Mouse (Mus musculus) thymus, postnatal 10 days (tissue): ENCODE data around the gene Rhbdd1.

Experiments
- DNase-seq, 2 experiments: peaks; one replicate each; pipeline ENCODE4 v3.0.0; 2021; ENCODE audit warnings: low spot score in 2 of 2

The Rhbdd1 gene

DNA sequence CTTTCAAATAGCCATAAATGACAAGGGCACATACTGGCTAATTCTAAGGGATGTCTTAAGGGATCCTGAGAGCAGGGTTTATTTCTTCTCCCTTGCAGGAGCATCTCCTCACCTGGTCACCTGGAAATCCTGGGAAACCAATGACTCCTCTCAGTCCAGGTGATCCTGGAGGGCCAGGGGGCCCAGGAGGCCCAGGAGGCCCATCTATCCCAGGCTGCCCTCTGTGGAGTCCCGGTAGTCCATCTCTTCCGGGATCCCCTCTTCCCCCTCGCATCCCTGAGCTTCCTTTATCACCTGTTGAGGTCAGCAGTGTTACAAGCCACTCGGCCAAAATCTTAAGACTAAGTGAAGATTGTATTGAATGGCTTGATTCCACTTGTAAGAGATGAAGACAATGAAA lies 170.1 kb downstream of the Rhbdd1 start:
- no peak for DNase-seq

DNA sequence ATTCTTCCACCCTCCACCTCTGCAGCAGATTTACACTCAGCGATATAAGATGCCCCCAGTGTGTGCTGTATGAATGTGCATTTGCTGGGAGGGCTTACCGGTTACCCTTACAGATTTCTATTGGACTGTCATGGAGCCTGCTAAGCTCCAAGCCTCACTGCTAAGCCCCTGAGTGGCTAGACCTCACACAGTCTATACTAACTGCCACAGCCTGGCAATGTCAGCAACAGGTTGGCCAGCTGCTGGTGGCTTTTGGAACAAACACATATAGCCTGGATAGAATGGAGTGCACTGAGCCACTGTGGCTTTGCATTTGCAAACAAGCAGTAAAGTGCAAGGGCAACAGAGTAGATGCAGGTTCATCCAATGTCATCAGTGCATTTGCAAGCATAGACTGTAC lies 175.7 kb downstream of the Rhbdd1 start:
- DNase-seq = no peak
